Mouse (Mus musculus) limb, embryonic 10.5 days (tissue): ENCODE measurements at regions not wholly inside any gene's neighbourhood (a gene's known extent, or its start where the extent isn't known, plus 50 kb on each side); places are given as distances from the start of the nearest gene placed in this dataset.
"Not testable (repeated sequence)": the region's sequence is repeated elsewhere in the genome, so short reads cannot be mapped to it uniquely, and the experiment has no call there.

Experiments
- DNase-seq: peaks from one replicate; pipeline ENCODE4 v3.0.0-alpha.2; 2017; ENCODE audit warnings: low spot score
- H3K27ac ChIP-seq: fragments of 300-500 bp; sonication (generic); 2 replicates; pipeline ENCODE4 v1.5.1; 2016; ENCODE audit warnings: mild to moderate bottlenecking
- H3K27me3 ChIP-seq: fragments of 300-500 bp; sonication (generic); 2 replicates; pipeline ENCODE4 v1.6.1; 2016; ENCODE audit warnings: low read depth, mild to moderate bottlenecking; ENCODE audit not compliant: poor library complexity, severe bottlenecking
- H3K36me3 ChIP-seq: fragments of 300-500 bp; sonication (generic); 2 replicates; pipeline ENCODE4 v1.6.1; 2016; ENCODE audit warnings: mild to moderate bottlenecking, moderate library complexity
- H3K4me1 ChIP-seq: fragments of 300-500 bp; sonication (generic); 2 replicates; pipeline ENCODE4 v1.6.1; 2016
- H3K4me3 ChIP-seq: fragments of 300-500 bp; sonication (generic); 2 replicates; pipeline ENCODE4 v1.5.1; 2016; ENCODE audit warnings: mild to moderate bottlenecking, moderate library complexity
- H3K9me3 ChIP-seq: fragments of 300-500 bp; sonication (generic); replicated peaks from 2 replicates; pipeline ENCODE4 v1.6.1; 2016; ENCODE audit warnings: mild to moderate bottlenecking
- WGBS: fragments of 180-500 bp; shearing (Covaris S2); methylation state at CpG from one replicate; pipeline ENCODE4 v1.1.7; 2016; 5-methylcytosine and 5-hydroxymethylcytosine counted together

DNA sequence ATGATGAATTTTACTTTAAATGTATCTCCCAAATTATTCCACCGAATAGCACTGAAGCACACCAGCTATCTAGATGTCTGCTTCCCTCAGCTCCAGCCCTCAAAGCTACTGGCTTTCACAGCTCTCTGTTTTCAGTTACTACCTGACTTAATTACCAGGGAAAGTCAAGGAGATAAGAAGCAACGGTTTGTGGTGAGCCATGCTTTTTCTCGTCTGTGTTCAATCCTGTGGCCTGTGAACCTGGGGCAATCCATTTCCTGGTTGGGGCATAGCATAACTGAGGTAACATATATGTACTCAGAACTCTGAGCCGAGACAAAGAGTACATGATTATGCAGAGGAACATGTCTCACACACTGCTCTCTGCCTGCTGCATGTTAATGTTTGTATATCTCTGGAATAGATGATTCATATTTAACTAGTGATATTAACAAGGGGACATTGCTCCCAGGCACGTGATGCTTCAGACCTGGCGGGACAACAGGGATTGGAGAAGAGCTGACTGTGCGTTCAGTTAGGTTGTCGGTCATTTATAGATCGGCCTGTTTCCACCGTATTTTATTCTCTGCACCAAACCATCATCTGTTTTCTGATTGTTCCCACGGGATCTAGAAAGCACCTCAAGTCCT is 453.3 kb downstream of the Dad1 start:
- no peaks in the 10 kb centered on the region for H3K27me3 ChIP-seq

DNA sequence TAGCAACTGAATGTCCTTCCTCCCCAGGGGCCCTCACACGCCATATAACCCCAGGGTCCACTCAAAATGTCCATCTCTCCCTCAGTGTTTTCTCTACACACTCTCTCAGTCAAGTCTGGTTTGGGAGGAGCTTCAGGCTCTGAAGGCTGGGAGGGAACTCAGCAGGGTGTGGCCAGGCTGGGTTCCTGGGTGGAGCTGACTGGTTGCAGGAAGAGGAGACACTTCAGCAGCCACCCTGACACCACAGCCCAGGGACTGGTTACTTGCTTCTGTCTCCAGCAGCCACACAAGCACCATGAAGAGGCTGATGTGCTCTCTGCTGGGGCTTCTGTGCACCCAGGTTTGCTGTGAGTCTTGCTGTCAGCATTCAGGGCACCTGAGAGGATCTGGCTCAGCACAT is 458.7 kb downstream of the Dad1 start:
- not testable (repeated sequence) for DNase-seq, H3K9me3 ChIP-seq, H3K4me3 ChIP-seq, H3K4me1 ChIP-seq, H3K27ac ChIP-seq, H3K27me3 ChIP-seq, H3K36me3 ChIP-seq
- whole genome bisulfite sequencing = 69% methylated on average over 1 of the region's 1 CpGs

More for the DNA sequence above, 453.3 kb downstream of the Dad1 start:
- Histone ChIP-seq H3K9me3 (no peaks in the 10 kb centered on the region), H3K27ac (no peak overlapping the region), H3K36me3 (no peaks in the 10 kb centered on the region), H3K4me3 (no peak overlapping the region), H3K4me1 (no peaks in the 10 kb centered on the region)
- 82% methylated on average over 11 of the region's 11 CpGs for WGBS
- DNase-seq = no peak

DNA sequence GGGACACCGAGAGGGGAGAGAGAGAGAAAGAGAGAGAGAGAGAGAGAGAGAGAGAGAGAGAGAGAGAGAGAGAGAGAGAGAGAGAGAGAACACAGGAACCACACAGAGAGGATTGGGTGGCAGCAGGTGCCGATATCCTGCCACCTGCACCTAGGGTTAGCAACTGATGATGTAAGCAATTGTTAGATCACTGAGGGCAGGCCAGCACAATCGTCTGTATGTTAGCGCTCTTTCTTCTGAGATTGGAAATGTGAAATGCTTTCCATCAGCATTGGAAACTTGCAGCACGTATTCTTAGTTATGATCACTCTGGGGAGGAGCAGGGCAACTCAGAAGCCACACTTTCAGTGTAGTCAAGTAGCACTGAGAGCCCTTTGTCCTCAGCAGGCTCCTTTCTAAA is 459.4 kb downstream of the Dad1 start:
- Histone ChIP-seq H3K4me1 (no peaks in the 10 kb centered on the region), H3K27me3 (no peaks in the 10 kb centered on the region), H3K36me3 (no peaks in the 10 kb centered on the region), H3K27ac (no peak overlapping the region), H3K9me3 (no peaks in the 10 kb centered on the region), H3K4me3 (no peak overlapping the region)
- DNase-seq = no peak
- WGBS = 92% methylated on average over 5 of the region's 5 CpGs

GRCm38 (mm10) chr14:53792432-53792831 is 461.5 kb downstream of the Dad1 start:
- DNase-seq, H3K27me3 ChIP-seq, H3K4me1 ChIP-seq, H3K9me3 ChIP-seq, H3K36me3 ChIP-seq, H3K27ac ChIP-seq, H3K4me3 ChIP-seq: not testable (repeated sequence)
- 88% methylated on average over 1 of the region's 1 CpGs for WGBS

- 76% methylated on average over 2 of the region's 2 CpGs for WGBS
- not testable (repeated sequence) for H3K27me3 ChIP-seq, DNase-seq, H3K9me3 ChIP-seq, H3K27ac ChIP-seq, H3K36me3 ChIP-seq, H3K4me3 ChIP-seq, H3K4me1 ChIP-seq
These were observed 468.4 kb downstream of the Dad1 start for GRCm38 (mm10) chr14:53785547-53785946.

- no peak overlapping the region for H3K27ac ChIP-seq
- no peak for DNase-seq
- no peaks in the 10 kb centered on the region for H3K36me3 ChIP-seq
- H3K27me3 ChIP-seq = no peaks in the 10 kb centered on the region
- H3K4me3 ChIP-seq = no peak overlapping the region
- WGBS = 83% methylated on average over 3 of the region's 3 CpGs
- no peaks in the 10 kb centered on the region for H3K4me1 ChIP-seq
- no peaks in the 10 kb centered on the region for H3K9me3 ChIP-seq
These were observed 476.5 kb downstream of the Dad1 start for GRCm38 (mm10) chr14:53777375-53777774.

DNA sequence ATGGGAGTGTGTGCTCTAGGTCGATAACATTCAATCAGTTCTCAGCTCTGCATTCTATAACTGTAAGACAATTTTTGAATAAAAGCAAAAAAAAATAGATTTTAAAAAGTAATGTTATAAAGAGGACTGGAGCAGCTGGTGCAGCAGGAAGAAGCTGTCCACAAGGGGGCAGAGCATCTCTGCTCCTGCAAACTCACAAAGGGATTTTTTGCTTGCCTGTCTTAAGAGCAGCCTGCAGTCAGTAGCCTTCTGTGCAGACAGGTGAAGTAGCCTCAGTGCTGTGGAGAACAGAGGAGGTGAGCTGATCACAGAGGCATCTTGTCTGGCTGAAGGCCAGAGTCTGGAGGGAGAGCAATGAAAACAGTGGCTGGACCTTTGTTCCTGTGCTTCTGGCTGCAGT is 477.2 kb downstream of the Dad1 start:
- H3K36me3 ChIP-seq, H3K27ac ChIP-seq, H3K4me1 ChIP-seq, H3K4me3 ChIP-seq, H3K27me3 ChIP-seq, H3K9me3 ChIP-seq: not testable (repeated sequence)
- DNase-seq = peak; percentile 39
- WGBS = 60% methylated on average over 1 of the region's 1 CpGs

DNA sequence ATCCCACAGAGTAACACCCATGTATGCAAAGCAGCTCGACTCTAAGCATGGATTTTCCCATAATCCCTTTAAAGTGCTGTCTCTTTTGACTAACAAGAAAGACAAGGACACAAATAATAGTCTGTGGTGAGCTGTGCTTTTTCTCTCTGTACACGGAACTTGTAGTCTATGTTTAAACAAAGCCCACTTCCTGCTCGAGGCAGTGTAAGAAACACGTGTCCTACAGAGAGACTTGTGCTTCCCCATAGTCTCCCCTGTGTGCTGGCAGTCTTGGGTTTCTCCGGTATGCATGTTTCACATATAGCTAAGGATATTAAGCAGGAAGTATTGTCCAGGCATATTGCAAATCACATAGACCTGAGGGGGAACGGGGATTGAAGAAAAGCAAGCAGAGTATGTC is 487.4 kb downstream of the Dad1 start:
- H3K4me1 ChIP-seq, H3K27ac ChIP-seq, H3K4me3 ChIP-seq, H3K27me3 ChIP-seq, H3K9me3 ChIP-seq, DNase-seq, H3K36me3 ChIP-seq: not testable (repeated sequence)
- WGBS = 91% methylated on average over 6 of the region's 6 CpGs

- WGBS = 92% methylated on average over 1 of the region's 1 CpGs
- not testable (repeated sequence) for H3K36me3 ChIP-seq, H3K27ac ChIP-seq, H3K27me3 ChIP-seq, H3K4me1 ChIP-seq, H3K4me3 ChIP-seq, DNase-seq, H3K9me3 ChIP-seq
These were observed 488.0 kb downstream of the Dad1 start for GRCm38 (mm10) chr14:53765918-53766317.

DNA sequence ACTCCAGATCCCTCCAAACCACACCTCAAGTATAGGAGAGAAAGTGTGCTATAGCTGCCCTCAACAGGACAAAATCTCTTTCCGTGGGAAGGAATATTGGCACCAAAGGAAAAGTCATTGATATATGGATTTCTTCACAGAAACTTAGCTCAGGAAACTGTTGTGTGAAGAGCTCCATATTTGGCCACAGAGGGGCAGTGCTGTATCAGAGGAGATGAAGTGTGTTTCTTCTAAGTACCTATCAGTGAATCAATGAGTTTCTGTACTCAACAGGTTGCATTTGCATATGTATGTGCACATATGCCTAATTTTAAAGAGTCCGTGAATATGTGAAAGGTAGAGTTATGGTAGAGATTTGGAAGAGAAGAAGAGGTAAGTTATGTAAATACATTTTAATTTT is 493.3 kb downstream of the Dad1 start:
- not testable (repeated sequence) for H3K27ac ChIP-seq, H3K4me3 ChIP-seq, H3K27me3 ChIP-seq, H3K9me3 ChIP-seq, H3K4me1 ChIP-seq, H3K36me3 ChIP-seq, DNase-seq
- 70% methylated on average over 2 of the region's 2 CpGs for WGBS

GRCm38 (mm10) chr14:53757782-53758181 is 496.1 kb downstream of the Dad1 start:
- H3K36me3 ChIP-seq, H3K4me3 ChIP-seq, H3K4me1 ChIP-seq, DNase-seq, H3K27me3 ChIP-seq, H3K9me3 ChIP-seq, H3K27ac ChIP-seq: not testable (repeated sequence)
- WGBS = 78% methylated on average over 4 of the region's 4 CpGs

- not testable (repeated sequence) for DNase-seq, H3K27me3 ChIP-seq, H3K4me3 ChIP-seq, H3K27ac ChIP-seq, H3K4me1 ChIP-seq, H3K36me3 ChIP-seq, H3K9me3 ChIP-seq
- no CpG with 5 or more reads among the region's 1 CpGs for WGBS
These were observed 496.8 kb downstream of the Dad1 start for GRCm38 (mm10) chr14:53757095-53757494.

GRCm38 (mm10) chr14:53750703-53751441 is 503.0 kb downstream of the Dad1 start:
- Histone ChIP-seq H3K4me3 (no peak overlapping the region), H3K27me3 (no peaks in the 10 kb centered on the region), H3K27ac (no peak overlapping the region), H3K9me3 (no peaks in the 10 kb centered on the region), H3K4me1 (no peaks in the 10 kb centered on the region), H3K36me3 (no peaks in the 10 kb centered on the region)
- 81% methylated on average over 4 of the region's 4 CpGs for WGBS
- no peak for DNase-seq

DNA sequence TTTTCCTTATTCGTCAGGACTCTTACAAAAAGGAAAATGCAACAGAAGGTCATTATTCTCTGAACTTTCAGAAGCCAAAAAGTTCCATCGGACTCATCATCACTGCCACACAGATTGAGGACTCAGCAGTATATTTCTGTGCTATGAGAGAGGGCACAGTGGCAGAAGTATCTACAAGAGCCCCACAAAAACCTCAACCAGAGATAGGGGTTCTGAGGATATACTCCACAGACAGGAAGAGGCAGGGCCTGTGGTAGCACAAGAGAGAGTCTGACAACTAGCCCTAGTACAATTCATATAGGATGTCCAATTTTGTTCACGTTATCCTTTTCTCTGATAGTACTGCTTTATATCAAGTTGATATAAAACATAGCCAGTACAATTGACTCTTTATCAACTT is 510.4 kb downstream of the Dad1 start:
- H3K4me1 ChIP-seq, H3K36me3 ChIP-seq, H3K9me3 ChIP-seq, DNase-seq, H3K27ac ChIP-seq, H3K4me3 ChIP-seq, H3K27me3 ChIP-seq: not testable (repeated sequence)
- 90% methylated on average over 3 of the region's 3 CpGs for WGBS
